Mouse (Mus musculus) heart, adult 2 months (tissue): ENCODE measurements around the gene Celf2.

ENCODE experiments used
- CTCF ChIP-seq: fragments of 200-600 bp; IDR thresholded peaks from 2 replicates; pipeline ENCODE4 v1.8.1; 2022; ENCODE audit warnings: antibody characterized with exemption, mild to moderate bottlenecking, moderate library complexity
- EP300 ChIP-seq: fragments of 200-500 bp; IDR thresholded peaks from 2 replicates; pipeline ENCODE4 v1.6.1; 2011; ENCODE audit warnings: low read depth, low read length, control low read depth; ENCODE audit not compliant: insufficient read depth
- POLR2A ChIP-seq: fragments of 200-500 bp; IDR thresholded peaks from 2 replicates; pipeline ENCODE4 v1.6.1; 2011; ENCODE audit warnings: mild to moderate bottlenecking, low read depth, low read length, control low read depth; ENCODE audit not compliant: insufficient read depth

DNA sequence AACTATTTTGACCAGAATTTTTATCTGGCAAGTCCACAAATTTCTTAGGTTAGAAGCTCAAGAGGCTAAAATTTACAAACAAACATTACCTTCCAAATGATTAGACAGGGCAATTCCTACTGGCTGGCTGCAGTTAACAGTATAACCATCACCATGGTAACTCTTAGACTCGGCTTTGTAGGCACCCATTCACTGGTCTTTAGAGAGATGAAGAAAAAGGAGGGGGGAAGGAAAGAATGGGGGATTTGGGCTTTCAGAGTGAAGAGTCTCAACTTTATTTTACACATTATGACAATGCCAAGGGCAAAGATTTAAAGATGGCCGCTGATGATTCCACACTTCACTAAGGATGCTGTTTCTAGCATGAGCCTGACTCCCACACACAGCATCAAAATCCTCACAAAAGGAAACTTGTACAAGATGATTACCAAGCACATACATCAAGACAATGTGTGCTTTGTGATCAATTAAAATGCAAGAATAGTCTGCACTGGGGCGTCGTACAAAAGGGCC lies 606.1 kb downstream of the Celf2 start:
- no peak for TF ChIP-seq POLR2A
- TF ChIP-seq CTCF: no peak
- no peak for TF ChIP-seq EP300
